Mouse (Mus musculus): Measurements from ENCODE around the gene Pwwp2b. TPM values are rescaled to one million over a fixed set of nuclear protein-coding genes. Genes with fewer than 3 reads are reported as not detected.

Pwwp2b gene
- polyA plus RNA-seq, 1 experiment from 2014 or later = 4.4 TPM

Other genes with a start within 250 kb of the Pwwp2b start
- 231 and 251 TPM in 2 replicates for gene Dpysl4, start 162.5 kb upstream of the Pwwp2b start, polyA plus RNA-seq (2014; fragmentation: Nextera tagmentation; extraction: Ambion mirVana)
- gene Lrrc27, start 35.5 kb upstream of the Pwwp2b start, polyA plus RNA-seq (2014; fragmentation: Nextera tagmentation; extraction: Ambion mirVana) = 6.5 and 9.4 TPM in 2 replicates
- gene Stk32c, start 35.2 kb upstream of the Pwwp2b start, polyA plus RNA-seq (2014; fragmentation: Nextera tagmentation; extraction: Ambion mirVana) = 0.52 and 0.54 TPM in 2 replicates
- gene Inpp5a, start 140.6 kb downstream of the Pwwp2b start, polyA plus RNA-seq (2014; fragmentation: Nextera tagmentation; extraction: Ambion mirVana) = 24.1 and 24.2 TPM in 2 replicates